Mouse (Mus musculus): ENCODE measurements around the gene Tns1. TPM values are rescaled to one million over a fixed set of nuclear protein-coding genes. Genes with fewer than 3 reads are reported as not detected.

Tns1 gene
- total RNA-seq, 2 experiments from 2014 or later: 20.0 to 20.5 TPM

DNA sequence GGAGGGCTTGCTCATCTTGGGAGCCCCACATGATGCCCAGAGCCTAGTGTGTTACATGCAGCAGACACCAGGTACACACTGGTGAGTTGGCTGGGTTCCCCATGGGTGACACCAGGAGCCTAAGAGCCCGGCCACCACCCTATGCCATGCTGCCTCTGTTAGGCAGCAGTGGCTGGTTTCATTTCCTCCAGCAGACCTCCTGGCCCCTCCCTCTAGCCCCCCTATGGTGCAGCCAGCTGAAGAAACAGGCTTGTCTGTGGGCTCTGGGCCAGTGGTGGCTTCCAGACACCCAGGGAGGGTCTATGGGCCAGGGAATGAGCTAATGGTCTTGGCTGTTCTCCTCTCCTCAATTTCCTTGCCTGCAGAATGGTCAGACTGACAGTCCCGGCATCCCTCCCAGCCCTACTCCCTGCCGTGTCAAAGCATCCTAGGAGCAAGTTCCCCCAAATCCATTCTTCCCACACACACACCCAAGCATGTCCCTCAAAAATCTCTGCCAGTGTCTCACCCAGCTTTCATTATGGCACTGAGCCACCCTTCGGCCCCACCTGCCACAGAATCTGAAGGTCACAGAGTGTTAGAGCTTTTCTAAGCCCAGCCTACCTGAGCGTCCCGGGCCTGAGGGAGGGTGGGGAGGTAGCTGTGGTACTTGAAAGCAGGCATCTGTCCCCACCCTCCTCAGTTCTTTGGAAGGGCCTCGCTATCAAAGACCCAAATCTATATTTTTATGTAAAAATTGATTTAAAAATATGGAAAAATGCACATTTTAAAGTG lies 29.6 kb downstream of the Tns1 start:
- no peak for ATAC-seq (replicated peaks; ENCODE audit: low FRiP score, poor library complexity, severe bottlenecking)

DNA sequence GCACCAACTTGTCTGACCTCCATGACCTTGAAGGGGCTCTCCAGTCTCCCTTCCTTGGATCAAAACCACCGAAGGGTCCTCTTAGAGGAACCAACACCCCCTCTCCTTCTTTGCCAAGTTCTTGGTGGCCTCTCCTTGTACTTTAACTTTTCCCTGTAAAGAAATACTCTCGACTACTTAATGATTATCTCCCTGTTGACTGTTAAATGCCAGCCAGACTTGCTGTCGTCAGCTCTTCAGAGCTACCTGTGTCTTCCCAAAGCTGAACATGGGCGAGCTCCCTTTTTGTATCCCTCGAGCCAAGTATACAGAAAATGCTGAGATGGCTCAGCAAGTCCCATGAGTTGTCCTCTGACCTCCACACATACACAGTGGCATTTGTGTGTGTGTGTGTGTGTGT lies 30.8 kb downstream of the Tns1 start:
- no peak for ATAC-seq (replicated peaks; ENCODE audit: low FRiP score, poor library complexity, severe bottlenecking)

DNA sequence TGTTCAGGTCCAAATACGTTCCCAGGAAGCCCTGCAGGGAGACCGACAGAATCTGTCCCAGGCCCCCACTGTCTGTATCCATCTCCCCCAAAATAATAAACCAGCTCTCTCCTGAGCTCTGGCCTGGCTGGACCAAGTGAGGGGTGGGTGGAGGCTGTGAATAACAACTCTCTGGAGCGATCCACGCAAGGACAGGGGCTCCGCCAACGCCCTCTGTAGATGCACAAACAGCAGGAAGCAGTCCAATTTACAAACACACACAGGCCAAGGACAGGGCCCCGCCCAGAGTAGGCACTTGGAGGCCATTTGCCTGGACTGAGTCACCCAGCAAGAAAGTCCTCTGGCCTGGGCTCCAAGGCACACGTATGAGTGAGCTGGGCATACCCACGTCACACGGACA lies 32.0 kb downstream of the Tns1 start:
- ATAC-seq (replicated peaks; ENCODE audit: low FRiP score, poor library complexity, severe bottlenecking): no peak

DNA sequence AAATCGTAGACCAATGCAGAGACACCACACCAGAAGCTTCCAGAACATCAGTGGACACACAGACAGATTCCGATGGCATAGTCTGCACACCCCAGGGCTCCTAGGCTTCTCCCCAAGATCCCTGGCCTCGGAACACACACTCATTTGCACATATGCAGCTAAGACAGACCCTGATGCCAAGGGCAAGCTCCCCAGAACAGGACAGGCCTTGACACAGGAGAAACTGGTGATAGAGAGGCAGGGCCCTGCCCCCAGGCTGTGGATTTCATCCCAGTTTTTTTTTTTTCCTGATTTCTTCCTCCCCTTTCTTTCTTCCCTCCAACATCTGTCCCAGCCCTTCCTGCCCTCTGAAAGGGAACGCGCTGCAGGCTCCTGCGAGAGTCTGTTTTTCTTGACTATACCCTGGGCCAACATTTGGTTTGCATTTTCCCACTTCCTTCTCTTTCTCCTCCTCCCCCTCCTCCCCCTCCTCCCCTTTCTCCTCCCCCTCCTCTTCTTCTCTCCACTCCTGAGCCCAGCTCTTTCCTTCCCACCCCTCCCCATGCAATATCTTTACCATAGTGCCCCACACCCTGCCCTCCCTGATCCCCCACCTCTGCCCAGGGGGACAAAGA lies 32.5 kb downstream of the Tns1 start:
- no peak for ATAC-seq (replicated peaks; ENCODE audit: low FRiP score, poor library complexity, severe bottlenecking)

DNA sequence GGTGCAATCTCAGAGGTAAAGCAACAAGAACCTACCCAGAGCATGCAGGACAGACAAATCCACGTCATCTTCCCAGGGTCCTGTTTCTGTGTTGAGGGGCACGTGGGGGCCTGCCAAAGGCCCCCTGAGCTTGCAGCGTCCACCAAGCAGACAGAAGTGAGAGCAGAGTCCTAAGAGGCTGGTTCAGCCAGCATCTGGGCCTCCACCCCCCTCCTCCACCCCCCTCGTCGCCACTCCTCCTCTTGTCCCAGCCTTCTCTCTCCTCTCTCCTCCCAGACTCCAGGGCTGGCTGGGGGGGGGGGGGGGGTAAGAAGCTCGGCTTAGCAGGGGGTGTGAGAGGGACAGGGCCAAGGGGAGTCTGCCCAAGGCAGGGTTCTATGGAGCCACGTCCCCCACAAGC lies 33.1 kb downstream of the Tns1 start:
- ATAC-seq (replicated peaks; ENCODE audit: low FRiP score, poor library complexity, severe bottlenecking): no peak

DNA sequence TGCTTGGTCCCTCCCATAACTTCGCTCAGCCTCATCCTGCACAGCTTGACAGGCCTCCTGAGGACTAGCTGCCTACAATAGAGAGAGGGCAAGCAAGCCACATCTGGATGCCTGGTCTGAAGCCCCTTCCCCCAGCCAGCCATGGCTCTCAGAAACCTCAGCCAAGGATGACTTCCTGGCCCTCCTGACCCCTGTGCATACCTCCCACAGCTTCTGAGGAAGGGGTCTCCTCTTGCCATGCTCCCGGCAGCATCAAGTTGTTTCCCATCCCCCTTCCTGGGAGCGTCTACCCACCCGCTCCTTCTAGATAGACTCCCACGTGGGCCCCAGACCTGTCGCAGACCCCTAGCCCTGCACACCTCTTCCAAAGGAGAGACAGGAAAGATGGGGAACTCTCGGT lies 33.9 kb downstream of the Tns1 start:
- ATAC-seq (replicated peaks; ENCODE audit: low FRiP score, poor library complexity, severe bottlenecking): no peak

DNA sequence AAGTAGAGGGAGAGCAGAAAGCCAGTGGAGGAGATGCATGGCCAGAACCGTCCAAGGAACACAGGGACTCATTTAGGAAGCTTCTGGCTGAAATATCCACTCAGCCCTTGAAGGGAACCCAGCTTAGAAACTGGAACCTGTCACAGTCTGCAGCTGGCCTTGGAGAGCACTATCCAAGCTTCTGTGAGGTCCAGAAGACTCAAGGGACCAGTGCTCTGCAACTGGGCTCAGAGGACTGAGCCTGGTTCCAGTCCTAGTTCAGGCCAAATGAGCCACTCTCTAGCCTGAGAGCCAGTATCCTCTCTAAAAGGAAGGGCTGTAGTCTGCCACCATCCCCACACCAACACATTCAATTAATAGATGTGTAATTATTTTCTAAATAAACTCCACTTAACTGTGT lies 35.7 kb downstream of the Tns1 start:
- ATAC-seq (replicated peaks; ENCODE audit: low FRiP score, poor library complexity, severe bottlenecking): no peak

DNA sequence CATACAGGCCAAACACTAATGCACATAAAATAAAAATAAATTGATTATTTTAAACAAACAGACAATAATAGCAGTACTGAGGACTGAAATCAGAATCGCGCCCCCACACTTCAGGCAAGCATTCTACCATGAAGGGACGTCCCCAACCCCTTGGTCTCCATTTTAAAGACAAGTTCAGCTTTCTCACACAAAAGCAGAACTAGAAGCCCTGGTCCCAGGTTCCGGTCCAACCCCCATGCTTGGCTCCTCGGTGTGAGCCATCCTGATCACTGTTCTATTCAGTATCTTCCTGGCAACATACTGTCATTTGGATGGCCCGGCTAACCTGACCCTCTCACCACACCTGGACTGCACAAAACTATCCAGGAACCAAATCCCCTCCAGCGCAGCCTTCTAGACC lies 38.7 kb downstream of the Tns1 start:
- no peak for ATAC-seq (replicated peaks; ENCODE audit: low FRiP score, poor library complexity, severe bottlenecking)

DNA sequence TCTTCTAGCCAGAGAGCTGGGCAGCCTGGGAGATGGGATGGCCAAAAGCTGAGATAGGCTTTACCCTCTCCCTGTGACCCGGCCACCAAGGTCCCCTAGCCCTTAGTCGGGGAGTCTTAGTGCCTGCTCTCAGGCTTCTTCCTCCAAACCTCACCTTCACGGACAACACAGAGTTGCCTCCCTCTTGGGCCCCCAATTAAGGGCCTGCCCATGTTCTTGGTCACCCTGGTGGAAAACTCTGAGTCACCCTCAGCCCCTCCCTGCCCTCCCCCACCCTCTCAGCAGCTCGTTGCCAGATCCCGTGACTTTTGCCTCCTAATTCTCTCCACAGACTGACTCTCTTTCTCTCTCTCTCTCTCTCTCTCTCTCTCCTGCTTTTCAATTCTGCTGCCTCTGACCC lies 39.5 kb downstream of the Tns1 start:
- ATAC-seq (replicated peaks; ENCODE audit: low FRiP score, poor library complexity, severe bottlenecking): no peak

DNA sequence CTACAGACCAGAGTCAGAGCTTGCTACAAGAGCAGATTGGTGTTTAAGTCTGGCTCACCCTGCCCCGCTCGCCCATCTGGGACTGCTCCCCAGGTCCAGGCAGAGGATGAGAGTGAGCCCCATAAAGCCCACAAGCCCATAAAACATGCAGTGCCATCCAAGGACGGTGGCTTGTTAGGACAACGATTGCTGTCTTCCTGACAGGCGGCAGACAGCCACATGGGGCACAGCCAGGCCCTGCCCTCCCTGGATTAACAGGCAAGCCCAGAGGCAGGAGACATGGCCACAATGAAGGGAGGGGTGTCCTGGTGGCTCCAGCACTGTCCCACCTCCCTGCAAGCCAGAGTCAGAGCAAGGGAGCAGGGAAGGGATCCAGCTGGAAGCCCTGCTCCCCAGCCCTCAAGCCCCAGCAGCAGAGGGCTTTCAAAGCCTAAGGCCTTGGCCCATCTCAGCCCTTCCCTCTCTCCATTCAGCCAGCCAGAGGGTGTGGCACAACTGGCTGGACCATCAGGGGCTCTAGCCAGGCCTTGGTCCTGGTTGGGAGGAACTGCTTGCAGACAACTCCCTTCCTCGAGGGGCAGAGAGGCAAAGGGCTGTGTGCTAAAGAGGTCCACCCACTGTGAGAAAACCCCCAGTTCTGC lies 40.1 kb downstream of the Tns1 start:
- ATAC-seq (replicated peaks; ENCODE audit: low FRiP score, poor library complexity, severe bottlenecking): no peak

DNA sequence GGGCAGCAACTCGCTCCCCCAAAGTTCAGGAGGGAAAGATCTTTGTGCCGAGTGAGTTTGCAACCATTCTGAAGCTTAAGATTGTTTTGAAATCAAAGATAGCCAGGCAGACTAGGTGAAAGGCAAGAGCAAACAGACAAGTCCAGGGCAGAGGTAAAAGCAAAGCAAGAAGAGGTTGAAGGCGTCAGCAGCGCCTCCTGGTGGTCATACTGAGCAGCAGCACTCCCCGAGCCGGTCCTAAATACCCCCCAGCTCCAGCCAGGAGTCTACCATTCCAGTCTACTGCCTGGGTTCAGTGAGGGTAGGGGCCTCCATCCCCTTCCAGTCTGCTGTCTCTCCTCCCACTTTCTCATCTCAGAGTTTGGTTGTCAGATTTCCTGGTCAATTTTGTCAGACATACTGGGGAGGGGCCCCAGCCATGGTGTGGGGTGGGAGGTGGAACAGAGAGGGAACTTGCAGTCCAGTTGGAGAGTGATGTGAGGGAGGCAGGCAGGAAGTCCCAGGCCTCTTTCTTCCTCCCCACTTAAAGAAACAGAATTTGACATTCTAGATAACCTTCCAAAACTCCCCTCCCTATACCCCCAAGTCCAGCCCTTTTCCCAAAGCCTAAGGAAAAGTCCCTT lies 41.3 kb downstream of the Tns1 start:
- ATAC-seq (replicated peaks; ENCODE audit: low FRiP score, poor library complexity, severe bottlenecking): 0 out of 2 replicates have a peak, but pooled peaks have one; percentile 55

DNA sequence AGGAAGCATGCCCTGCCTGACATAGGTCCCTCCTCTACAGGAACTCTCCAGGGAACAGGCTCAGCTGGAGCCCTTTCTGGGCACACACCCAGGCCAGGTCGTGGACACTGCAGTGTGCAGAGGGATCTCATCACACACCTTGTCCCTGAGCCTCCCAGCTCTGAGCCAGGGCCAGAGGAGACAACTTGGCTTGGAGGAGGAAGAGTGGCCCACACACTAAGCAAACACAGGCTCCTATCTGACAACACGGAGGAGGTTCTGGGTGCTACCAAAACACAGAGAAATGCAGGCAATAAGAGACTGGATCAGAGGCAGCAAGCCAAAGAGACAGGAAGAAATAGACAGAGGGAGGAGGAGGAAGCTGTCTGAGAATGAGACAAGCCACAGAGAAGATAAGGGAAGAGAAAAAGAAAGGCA lies 42.7 kb downstream of the Tns1 start:
- no peak for ATAC-seq (replicated peaks; ENCODE audit: low FRiP score, poor library complexity, severe bottlenecking)

DNA sequence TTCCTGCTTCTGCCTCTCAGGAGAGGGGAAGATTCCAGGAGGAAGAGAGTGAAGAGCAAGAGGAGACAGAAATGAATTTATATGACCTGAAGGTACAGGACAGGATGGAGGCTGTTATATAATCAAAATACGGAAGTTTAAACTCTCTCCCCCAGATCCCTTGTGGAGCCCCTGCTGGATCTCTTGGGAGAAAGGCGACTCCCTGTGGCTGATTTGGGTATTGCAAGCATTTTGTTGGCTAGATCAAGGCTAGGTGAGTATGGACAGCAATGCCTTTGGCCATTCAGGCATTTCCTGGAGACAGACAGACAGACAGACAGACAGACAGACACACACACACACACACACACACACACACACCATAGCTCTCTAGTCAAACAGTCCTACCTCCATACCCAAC lies 46.9 kb downstream of the Tns1 start:
- no peak for ATAC-seq (replicated peaks; ENCODE audit: low FRiP score, poor library complexity, severe bottlenecking)

DNA sequence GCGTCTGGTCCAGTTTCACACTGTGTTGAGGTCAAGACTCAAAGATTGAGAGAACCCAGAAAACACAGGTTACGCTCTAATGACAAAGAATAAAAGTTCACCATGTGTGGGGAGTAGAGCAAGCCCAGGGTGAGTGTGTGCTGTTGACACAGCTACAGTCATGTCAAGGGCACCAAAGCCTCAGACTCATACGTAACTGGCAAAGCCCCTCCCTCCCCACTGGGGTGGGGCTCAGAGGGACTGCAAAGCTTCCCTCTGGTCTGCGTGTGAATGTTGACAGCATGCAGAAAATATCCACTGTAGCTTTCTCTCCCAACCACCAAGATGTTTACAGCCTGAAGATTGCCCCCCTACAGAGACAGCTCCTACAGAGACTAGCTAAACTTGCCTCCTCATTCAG lies 48.0 kb downstream of the Tns1 start:
- ATAC-seq (replicated peaks; ENCODE audit: low FRiP score, poor library complexity, severe bottlenecking): no peak

DNA sequence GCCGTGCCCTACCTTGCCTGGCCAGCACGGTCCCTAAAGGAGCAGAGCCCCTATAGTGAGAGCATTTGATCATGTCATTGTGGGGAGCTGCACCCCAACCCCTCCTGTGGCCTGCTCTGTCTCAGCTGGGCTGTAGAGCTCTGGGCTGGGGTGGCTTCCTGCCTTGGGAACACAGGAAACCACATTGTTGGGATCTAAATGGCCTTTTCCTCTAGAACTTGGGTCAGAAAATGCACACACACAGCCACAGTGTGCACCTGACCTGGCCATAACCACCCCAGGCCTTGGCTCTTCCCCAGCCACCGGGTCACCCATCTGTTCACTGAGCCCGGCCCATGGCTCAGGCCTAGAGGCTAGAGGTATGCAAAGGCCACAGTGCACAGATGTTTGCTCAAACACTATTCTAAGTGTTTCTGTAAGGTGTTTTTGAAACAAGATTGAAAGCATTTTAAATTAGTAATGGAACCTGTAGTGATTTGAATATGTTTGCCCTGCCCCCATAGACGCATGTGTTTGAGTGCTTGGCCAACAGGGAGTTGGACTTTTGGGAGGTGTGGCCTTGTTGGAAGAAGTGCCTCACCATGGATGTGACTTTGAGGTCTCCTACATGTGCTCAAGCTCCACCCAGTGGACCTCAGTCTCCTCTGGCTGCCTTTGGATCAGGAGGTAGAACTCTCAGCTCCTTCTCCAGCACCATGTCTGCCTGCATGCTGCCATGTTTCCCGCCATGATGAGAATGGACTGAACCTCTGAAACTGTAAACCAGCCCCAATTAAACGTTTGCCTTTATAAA lies 49.4 kb downstream of the Tns1 start:
- ATAC-seq (replicated peaks; ENCODE audit: low FRiP score, poor library complexity, severe bottlenecking): no peak

DNA sequence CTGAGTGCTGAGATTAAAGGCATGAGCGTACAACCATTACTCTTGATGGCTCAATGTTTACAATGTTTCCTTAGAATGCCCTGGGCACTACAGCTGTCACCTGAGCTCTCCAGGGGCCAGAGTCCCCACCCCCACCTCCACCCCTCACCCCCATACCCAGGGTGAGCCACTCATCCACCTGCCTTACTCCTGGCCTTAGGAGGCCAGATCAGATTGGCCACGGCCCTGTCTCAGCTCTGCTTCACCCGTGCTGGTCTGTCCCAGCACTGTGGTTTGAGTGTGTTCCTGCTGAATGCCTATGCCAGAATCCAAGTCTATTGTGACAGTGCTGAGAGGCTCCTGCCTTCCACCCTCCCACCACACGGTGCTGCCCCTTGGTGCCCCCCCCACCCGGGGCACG lies 50.5 kb downstream of the Tns1 start:
- ATAC-seq (replicated peaks; ENCODE audit: low FRiP score, poor library complexity, severe bottlenecking): no peak

DNA sequence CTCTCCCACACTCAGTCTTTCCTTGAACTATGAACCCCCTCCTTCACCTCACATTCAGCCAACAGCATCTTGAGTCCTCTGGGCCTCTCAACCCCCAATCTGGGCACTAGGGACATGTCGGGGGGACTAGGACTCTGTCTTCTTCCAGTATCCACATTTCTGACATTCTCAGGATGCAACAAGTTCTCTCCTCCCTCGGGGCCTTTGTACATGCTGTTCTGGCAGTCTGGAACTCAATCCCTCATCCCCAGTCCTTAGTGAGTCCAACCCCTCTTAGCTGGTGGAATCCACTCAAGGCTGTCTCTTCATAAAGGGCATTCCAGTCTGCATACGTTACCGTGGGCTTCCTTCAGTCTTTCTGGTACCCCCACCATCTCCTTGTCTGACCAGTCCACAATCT lies 53.5 kb downstream of the Tns1 start:
- ATAC-seq (replicated peaks; ENCODE audit: low FRiP score, poor library complexity, severe bottlenecking): no peak

DNA sequence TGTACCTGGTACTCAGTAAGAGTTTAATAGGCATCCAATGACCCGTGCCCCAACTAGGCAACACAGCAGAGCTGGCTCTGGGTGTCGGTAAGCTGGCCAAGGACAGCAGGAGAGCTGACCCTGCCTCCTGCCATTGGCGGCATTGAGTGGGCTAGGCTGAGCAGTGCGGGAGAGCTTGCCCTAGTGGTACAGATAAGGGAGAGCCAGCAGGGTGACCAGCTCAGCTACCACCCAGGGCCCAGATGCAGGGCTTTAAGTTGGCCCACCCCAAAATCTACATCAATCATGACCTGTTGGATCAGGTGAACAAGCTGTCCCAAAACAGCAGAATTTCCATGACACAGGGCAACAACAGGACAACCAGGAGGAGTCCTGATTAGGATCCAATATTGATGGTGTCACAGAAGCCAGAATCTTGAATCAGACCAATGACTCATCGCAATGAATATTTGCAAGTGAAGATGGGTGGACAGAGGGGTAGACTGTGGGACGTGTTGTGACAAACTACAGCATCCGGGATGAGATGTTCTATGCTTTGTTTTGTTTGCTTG lies 54.2 kb downstream of the Tns1 start:
- ATAC-seq (replicated peaks; ENCODE audit: low FRiP score, poor library complexity, severe bottlenecking): no peak

DNA sequence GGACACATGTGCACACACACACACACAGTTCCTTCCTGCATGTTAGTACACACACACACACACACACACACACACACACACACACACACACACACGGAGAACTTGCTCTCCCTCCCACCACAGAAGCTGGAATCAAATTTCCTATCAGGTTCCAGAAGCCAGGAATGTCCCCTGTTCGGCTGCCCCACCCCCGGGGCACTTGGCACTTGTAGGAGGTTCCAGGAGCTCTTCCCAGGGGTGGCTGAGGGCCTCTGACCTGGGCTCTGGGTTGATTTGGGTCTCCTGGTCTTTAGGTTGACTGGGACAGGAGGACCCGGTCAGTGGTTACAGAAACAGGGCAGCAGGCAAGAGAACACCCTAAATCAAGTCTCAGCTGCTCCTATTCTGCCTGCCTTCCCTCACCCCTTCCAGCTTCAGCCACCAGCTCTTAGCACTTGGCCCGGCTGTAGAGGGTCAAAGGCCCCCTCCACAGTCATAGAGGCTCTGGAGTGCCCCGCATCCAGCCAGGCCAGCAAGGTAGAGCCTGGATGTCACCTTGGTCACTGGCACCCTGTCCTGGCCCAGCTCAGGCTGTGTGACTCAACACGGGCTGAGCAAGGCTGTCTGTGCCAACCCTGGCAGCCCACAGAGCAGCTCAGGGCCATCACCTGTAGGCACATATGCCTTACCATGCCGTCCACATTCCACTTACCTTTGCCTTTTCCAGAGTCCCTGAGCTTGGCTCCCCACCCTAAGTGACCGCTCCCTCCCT lies 55.0 kb downstream of the Tns1 start:
- no peak for ATAC-seq (replicated peaks; ENCODE audit: low FRiP score, poor library complexity, severe bottlenecking)
